8 mouse cellular contexts compared by ENCODE assay signal in genomic region chr11:119299391-119300245, GRCm38 (mm10). TPM values are rescaled to one million over a fixed set of nuclear protein-coding genes. Genes with fewer than 3 reads are reported as not detected.
DNase-seq lines count a peak whose midpoint lies in the region; ATAC-seq lines count a peak whose summit lies in the region.

Eif4a3 (minus strand) TSS chr11:119300089.

- H3K9ac ChIP-seq in hindbrain, embryonic 16.5 days (ENCODE audit: low read depth, low read length), result peak within 1 kb of the TSS; percentile 93

- peaks cover 19% of the 10 kb centered on the region for H3K4me1 ChIP-seq in hindbrain, embryonic 16.5 days (ENCODE audit: control insufficient read depth, insufficient read depth, low read depth, low read length)

- no peaks in the 10 kb centered on the region for H3K27me3 ChIP-seq in hindbrain, embryonic 16.5 days (replicated peaks; ENCODE audit: control insufficient read depth, insufficient read depth, low read length)

- H3K36me3 ChIP-seq in hindbrain, embryonic 16.5 days (ENCODE audit: control insufficient read depth, insufficient read depth, low read length), result peaks cover 28% of the 10 kb centered on the region
- H3K36me3 ChIP-seq in macrophage (ENCODE audit: inconsistent target), result peaks cover 29% of the 10 kb centered on the region

- peak; percentile 99 for DNase-seq in WW6 (ENCODE audit: low read depth, low spot score)
- DNase-seq in cerebellum, postnatal 4 days (ENCODE audit: low spot score in 2 of 2), result peak; percentile 91 to 99
- peak; percentile 95 for DNase-seq in gastrocnemius, adult 18-20 months (ENCODE audit: low spot score)
- peak; percentile 96 to 97 for DNase-seq in left cerebral cortex, adult 18-20 months (ENCODE audit: low spot score in 2 of 2)
- DNase-seq in right cerebral cortex, adult 18-20 months, result peak; percentile 95
- peak; percentile 94 for DNase-seq in urinary bladder, postnatal 10 days (ENCODE audit: low spot score)

- H3K9me3 ChIP-seq in hindbrain, embryonic 16.5 days (ENCODE audit: control insufficient read depth, low read length), result no peaks in the 10 kb centered on the region

- peak within 1 kb of the TSS; percentile 94 for H3K4me3 ChIP-seq in hindbrain, embryonic 16.5 days (ENCODE audit: low read length)
- H3K4me3 ChIP-seq in macrophage (ENCODE audit: inconsistent target), result peak within 1 kb of the TSS; percentile 90

- H3K79me2 ChIP-seq in macrophage (ENCODE audit: inconsistent target), result peaks cover 46% of the 10 kb centered on the region

- H3K4me2 ChIP-seq in hindbrain, embryonic 16.5 days (ENCODE audit: low read length), result peak within 1 kb of the TSS; percentile 87

- peak; percentile 97 for ATAC-seq in hindbrain, embryonic 16.5 days

- WGBS in hindbrain, embryonic 16.5 days, result under 1% methylated on average over 83 of the region's 89 CpGs
- under 1% methylated on average over 83 of the region's 89 CpGs for WGBS in macrophage (ENCODE audit: missing documents)

- peak within 1 kb of the TSS; percentile 98 for H3K27ac ChIP-seq in hindbrain, embryonic 16.5 days (ENCODE audit: low read depth, low read length)
- H3K27ac ChIP-seq in macrophage, result peak within 1 kb of the TSS; percentile 42

RNA-seq across cellular contexts. Expression of gene Eif4a3, which starts in this region (rescaled TPM):
- 10 to 100 TPM; 32.2 to 43.5 TPM for total RNA-seq in gastrocnemius, adult 18-20 months (2021)
- polyA plus RNA-seq in hindbrain, embryonic 16.5 days (2015; fragmentation: Nextera tagmentation; extraction: Ambion mirVana), result 241 and 243 TPM in 2 replicates
- total RNA-seq in left cerebral cortex, adult 18-20 months (2021), result 10 to 100 TPM; 75.9 to 83.0 TPM
- total RNA-seq in macrophage (2018; cell fraction: chromatin; rRNA removed), result 100 to 1,000 TPM in 6 of 26 experiments, 10 to 100 TPM in 20; 30.8 to 125 (median 89.8) TPM
- total RNA-seq in macrophage (2018; cell fraction: cytosol; rRNA removed), result 100 to 1,000 TPM in 20 of 26 experiments, 10 to 100 TPM in 6; 85.6 to 141 (median 111) TPM
- 100 to 1,000 TPM in 4 of 26 experiments, 10 to 100 TPM in 22; 38.2 to 124 (median 58.8) TPM for total RNA-seq in macrophage (2018; cell fraction: nucleus; rRNA removed)
- polyA plus RNA-seq in macrophage (2018), result 73.3 to 139 TPM (median 79.7 TPM) in 3 replicates

Comparison
In these comparisons a context has a peak if more than half of its experiments do, and no peak if none do; other contexts are left out.
1. Peak in every context shown above with its lines: DNase-seq, ATAC-seq, H3K4me3 ChIP-seq and H3K27ac ChIP-seq.